Mouse (Mus musculus) urinary bladder, adult 2 months (tissue): Measurements from ENCODE around the gene Ddost. TPM values are rescaled to one million over a fixed set of nuclear protein-coding genes. Genes with fewer than 3 reads are reported as not detected.

ENCODE experiments used
- DNase-seq: peaks from one replicate; pipeline ENCODE4 v3.0.0; 2022; ENCODE audit warnings: low spot score
- polyA plus RNA-seq: library from polyadenylated mRNA; depleted of rRNA; stranded (reverse); fragments of >200 nt; gene quantifications from 2 replicates; pipeline ENCODE4 v1.2.3, GENCODE M21; 2012; rRNA removed

Ddost gene
- 133 and 138 TPM in 2 replicates for polyA plus RNA-seq

DNA sequence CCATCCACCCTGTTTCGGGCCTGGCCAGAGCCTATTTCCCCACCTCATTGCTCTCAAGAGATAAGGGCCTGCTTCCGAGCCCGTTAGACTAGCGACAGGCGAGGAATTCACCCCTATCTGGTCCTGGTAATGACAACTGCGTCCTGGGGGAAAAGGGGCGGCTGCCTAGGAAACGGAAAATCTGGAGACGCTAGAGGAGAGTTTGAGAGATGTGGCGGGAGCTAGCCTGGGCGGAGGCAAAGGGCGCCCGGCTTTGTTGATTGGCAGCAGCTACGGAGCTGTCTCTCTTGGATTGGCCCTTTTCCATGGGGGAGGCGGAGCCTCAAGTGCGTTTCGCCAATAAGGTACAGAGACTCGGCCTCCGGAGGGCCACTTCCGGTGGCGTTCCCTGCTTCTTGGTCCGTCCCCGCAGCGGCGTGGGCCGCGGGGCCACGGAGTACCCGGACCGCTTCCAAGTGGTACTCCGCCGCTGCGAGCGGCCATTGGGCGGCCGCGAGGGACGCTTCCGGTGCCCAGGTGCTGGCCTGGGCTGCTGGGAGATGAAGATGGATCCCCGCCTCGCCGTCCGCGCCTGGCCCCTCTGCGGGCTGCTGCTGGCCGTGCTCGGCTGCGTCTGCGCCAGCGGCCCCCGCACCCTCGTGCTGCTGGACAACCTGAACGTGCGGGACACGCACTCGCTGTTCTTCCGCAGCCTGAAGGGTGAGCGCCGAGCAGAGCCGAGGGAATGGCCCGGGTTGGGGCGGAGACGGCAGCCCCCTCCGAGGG lies at the start of gene Ddost:
TSS of gene Ddost (plus strand) at position 391 of the 765 bp plus-strand sequence.
- DNase-seq: peak; percentile 91

DNA sequence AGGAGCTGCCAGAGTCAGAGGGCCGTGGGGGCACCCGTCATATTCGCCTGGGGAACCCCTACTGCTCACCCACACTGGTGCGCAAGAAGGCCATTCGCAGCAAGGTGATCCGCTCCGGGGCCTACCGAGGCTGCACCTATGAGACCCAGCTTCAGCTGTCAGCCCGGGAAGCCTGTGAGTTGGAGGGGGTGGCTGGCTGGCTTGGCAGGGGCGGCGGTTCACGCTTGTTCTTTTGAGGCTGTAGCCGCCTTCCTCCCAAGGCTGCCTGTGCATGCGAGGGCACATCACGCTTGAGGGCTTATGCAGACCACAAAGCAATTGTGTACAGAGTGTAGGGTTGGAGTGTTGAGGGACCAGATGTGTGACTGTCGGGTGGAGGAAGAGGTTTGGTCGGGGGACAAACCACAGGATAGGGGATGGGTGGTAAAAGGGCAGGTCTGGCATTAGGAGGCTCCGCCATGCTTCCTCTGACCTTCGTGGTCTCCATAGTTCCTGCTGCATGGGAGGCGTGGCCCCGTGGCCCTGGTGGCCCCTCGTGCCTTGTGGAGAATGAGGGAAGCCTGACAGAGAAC lies 47.3 kb upstream of the Ddost start:
- no peak for DNase-seq

DNA sequence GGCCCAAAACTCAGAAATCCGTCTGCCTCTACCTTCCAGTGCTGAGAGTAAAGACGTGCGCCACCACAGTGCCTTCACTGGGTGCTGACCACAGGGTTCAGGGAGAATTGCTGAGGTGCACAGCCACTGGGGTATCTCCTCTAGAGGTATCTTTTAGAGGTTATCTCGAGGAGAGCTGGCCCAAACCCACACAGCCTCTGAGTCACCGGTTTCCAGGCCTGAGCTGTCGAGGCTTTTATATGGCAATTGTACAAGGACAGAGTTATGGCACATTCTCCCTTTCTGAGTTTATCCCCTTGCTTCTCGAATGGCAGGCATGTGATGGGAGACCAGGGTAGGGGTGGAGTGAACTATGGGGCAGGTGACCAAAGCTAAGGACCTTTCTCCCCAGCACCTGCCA lies 45.9 kb upstream of the Ddost start:
- no peak for DNase-seq

DNA sequence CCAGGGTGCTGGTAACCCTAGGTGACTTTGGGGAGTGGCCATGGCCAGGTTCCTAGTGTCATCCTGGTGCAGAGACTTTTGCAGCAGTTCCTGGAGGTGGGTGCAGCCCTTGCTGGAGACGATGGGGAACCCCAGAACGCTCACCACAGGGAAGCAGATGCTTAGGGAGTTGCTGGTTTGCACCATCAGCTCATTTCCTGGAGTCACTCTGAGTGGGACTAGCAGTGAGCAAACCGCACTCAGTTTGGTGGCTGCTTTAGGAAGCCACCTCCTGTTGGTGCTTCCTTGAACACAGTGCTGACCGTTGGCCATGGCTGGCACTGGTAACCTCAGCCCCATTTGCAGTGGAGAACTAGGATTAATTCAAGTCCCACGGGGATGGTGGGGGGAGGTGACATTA lies 45.0 kb upstream of the Ddost start:
- DNase-seq: no peak

DNA sequence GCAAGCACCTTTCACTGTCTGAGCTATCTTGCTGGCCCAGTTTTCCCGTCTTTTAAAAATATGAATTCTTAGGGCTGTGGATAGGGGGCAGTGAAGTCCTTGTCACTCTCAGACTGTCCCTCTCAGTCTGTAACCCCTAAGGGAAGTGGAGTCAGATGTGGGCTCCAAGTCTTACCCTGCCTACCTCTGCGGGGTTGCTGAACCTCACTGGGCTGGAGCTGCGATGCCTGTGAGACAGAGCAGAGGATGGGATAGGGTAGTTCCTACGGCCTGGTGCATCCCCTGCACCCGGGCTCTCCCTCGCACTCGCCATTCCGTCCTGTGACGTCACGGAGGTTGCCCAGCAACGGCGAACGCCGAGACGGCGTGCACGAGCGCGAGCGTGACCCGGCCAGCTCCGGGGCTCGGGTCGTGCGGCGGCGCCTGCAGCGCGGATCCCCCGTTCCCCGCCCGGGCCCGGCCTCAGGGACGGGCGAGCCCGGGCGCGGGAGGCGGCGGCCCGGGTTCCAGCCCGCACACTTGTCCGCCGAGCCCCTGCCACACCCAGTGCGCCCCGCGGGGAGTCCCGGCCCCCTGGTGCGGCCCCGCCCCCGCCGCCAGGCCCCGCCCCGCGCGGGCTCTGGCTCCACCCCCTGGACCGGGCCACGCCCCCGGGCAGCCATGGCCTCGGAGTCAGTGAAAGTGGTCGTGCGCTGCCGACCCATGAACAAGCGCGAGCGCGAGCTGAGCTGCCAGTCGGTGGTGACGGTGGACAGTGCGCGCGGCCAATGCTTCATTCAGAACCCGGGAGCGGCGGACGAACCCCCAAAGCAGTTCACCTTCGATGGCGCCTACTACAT lies 42.5 kb upstream of the Ddost start:
- peak; percentile 78 for DNase-seq

DNA sequence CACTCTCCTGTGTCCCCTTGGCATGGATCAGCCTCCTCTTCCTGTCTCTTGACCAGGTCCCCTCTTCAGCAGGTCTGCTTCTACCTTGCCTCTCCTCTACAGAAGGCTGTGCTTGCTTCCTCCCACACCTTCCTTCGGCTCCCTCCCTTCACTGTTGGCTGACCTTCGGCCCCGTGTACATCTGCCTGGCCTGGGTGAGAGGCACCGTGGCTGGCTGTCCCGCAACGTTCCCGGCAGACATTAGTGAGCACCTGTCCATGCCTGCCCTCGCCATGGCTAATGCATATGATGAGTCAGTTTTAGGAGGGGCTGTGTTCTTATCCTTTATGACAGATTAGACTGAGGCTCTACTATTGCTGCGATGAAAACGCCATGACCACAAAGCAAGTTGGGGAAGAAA lies 36.7 kb upstream of the Ddost start:
- no peak for DNase-seq

DNA sequence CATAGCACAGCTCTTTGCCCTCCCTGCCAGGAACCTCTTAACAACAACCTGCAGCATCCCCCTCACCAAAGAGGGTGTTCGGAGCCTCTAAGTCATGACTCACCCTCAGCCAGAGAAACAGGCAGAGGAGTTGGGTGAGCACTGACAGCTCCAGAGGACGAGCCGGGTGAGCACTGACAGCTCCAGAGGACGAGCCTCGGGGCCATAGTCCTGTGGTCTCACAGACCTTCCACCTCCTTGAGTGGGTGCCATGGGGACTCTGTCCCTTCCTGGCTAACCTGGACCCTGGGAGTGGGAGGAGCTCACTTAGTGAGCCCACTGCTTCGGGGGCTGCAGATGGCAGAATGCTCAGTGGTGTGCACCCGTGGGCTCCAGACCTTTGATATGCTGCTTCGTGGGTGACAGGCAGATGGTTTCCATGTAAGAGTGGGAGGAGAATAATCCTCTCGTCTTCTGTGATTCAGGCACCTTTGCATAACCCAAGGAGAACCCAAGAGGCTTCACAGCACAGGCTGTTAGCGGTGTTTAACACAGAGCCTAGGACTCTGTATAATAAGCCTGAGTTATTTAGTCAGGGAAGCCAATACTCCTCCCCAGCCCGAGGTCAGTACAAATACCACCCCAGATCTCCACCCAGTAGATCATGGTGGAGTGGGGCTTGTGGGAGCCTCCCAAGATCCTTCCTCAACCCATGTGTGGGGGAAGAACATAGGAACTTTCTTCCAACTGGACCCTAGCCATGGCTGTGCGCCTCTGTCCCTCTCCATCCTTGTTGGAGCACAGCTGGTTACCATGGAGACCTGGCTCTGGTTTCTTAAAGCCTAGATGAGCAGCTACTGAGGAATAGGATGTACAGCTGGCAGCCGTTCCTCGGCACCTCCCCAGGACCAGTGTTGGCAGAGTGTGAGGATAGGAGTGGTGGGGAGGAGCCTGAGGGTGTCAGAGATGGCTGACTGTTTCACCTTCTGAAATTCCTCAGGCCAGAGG lies 32.2 kb upstream of the Ddost start:
- DNase-seq: no peak

DNA sequence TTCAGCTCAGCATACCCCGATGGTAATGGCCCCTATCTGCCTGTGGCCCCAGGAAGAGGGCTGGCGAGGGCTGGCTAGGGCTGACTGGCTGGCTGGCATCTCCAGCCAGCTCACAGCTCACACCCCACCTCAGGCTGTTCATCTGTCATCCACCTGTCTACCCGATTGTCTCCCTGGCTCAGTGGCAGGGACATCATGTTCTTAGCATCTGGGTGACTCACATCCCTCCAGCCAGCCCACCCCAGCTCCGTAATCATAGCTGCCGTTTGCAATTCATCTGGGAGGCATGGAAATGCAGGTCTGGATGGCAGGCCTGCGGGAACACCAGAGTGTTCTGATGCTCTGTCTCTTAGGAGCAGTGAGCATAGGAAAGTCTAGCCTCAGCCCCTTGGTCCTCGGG lies 26.2 kb upstream of the Ddost start:
- no peak for DNase-seq

DNA sequence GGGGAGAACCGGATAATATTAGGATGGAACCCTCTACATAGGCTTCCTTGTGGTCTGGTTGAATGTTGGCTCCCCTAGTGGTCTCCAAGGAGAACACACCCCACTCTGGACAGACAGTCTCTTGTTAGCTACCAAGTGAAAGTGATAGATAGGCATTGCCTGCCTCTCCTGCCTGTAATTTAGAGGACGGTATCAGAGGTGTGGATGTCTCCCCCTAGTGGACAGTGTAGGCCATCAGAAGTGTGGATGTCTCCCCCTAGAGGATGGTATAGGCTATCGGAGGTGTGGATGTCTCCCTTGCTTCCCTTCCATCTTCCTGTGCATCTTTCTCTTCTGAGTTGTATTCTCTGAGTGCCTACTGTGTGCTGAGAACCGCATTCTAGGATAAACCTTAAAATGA lies 21.7 kb upstream of the Ddost start:
- DNase-seq: no peak

DNA sequence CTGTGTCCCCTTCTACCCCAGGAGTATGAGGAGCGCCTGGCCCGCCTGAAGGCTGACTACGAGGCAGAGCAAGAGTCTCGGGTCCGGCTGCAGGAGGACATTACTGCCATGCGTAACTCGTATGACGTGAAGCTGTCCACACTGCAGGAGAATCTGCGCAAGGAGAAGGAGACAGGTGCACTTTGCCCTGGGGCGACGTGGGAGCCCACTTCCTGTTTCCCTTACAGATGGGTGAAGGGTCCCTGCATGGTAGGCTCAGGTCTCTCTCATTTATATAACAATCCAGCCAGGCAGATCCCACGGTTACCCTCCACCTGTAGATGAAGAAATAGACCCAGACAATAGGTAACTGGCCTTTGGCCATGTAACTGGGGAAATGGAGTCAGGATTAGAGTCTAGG lies 18.1 kb upstream of the Ddost start:
- no peak for DNase-seq

DNA sequence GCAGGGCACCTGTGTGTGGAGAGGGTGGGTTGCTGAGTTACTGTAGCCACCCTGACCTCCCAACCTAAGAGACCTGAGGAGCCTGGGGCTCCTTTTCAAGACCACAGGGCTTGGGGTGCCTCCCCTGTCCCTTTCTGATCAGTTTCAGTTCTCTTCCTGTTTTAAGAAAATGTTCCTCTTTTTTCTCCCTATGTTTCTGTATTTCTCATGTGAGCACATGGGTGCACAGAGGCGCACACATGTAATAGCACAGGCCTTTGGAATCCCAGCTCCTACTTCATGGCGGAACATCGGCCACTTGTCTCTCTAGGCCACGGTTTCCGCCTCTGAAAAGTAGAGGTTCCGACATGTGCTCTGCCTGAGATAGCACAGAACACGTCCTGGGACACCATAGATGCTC lies 15.8 kb upstream of the Ddost start:
- DNase-seq: no peak

DNA sequence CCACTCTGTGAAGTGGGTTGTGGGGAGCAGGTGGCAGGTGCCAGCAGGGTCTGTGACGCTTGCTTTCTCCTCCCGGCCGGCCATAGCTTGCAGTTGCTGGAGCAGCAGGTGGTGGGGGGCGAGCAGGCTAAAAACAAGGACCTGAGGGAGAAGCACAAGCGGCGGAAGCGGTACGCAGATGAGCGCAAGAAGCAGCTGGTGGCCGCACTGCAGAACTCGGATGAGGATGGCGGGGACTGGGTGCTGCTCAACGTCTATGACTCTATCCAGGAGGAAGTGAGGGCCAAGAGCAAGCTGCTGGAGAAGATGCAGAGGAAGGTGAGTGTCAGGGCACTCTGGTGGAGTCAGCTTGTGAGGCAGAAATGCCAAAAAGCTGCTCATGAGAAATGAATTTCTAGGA lies 12.5 kb upstream of the Ddost start:
- DNase-seq: no peak

DNA sequence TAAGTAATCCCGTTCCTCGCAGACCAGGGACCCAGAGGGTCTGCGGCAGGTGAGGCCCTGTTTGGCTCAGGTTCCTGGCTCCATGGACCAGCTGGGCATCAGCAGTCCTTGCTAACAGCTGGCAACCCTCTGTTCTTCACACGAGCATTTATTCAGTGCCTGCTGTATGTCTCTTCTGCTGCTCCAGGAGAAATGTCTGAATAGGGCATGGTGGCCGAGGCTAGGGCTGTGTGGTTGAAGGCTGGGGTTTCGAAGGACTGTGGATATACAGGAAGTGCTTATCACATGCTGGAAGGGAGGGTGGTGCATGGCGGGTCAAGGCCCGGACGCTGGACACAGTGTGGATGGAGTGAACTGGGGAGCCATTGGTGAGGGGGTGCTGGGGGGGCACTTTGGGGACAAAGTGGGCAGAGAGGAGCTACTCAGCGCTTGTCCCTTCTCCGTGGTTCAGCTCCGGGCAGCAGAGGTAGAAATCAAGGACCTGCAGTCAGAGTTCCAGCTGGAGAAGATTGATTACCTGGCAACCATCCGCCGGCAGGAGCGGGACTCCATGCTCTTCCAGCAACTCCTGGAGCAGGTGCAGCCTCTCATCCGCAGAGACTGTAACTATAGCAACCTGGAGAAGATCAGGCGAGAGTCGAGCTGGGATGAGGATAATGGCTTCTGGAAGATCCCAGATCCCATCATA lies 11.1 kb upstream of the Ddost start:
- DNase-seq: no peak

DNA sequence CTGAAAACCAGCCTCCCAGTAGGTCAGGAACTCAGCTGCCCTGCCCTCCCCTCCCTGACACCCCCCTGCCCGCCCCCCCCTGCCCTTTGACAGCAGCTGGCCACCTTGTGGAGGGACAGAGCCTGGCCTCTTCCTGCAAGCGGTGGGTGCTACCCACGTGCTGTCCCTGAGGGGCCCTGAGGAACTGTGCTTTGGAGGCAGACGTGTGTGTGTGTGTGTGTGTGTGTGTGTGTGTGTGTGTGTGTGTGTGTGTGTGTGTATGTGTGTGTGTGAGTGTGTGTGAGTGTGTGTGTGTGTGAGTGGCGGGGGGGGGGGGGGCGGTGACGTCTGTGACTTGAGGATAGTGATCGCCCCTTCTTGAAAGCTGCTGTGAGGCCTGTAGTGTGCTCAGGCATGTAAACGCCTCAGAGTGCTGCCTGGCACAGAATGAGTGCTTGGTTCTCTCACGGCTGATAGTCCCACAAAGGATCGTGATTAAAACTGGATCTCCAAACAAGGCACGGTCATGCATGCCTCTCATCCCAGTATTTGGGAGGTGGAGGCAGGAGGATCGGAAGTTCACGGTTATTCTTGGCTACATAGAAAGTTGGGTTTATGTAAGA lies 10.5 kb upstream of the Ddost start:
- DNase-seq: no peak

DNA sequence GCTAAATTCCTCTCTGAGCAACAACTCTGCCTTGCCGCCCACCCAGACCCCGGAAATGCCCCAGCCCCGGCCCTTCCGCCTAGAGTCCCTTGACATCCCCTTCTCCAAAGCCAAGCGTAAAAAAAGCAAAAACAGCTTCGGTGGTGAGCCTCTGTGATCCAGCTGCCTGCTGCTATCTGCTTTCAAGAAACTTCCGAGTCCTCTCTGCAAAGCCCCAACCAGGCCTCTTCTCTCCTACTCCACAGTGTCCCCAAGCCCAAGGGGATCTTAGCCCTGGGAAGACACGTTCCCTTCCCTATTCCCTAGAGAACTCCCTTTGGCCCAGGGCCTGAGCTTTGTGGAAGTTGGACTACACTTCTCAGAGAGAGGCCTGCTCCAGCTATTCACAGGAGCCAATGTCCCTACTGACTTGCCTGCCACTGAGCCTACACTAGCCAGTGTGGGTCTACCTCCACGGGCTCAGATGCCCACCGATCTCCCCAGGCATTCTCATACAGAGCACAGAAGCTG lies 3.2 kb upstream of the Ddost start:
- no peak for DNase-seq

DNA sequence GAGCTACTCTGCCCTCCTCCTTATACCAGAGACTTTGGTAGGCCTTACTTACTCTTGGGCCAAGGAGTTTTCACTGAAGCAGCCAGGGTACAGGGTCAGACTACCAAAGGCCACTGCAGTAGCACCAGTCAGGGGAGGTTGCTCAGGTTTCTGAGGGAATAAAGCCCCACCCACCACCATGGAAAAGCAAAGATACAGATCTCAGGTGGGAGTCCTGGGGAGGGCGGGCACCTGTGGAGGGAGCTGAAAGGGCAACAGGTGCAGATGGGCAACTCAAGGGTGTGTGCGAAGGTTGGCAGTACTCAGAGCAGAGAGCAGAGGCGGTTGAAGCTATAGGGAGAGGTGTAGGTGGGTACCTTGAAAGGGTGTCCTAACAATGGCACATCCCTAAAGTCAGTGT lies 1.5 kb upstream of the Ddost start:
- no peak for DNase-seq

DNA sequence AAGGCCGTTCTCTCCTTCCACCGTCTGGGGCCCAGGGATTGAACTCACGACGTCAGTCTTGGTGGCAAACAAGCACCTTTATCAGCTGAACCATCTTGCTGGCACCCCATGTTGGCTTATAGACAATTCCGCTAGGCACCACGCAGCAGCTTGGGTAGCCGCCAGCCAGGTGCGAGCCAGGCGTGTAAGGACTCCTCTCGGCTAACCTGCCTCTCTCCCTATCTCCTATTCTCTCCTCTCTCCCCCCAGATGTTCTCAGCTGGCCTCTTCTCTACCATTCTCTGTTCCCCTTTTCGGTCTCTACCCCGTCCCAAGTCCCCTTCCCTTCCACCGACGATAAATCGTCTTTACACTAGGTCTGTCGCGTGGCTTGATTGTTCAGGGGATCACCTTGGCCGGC lies 788 bp upstream of the Ddost start:
- DNase-seq: no peak

DNA sequence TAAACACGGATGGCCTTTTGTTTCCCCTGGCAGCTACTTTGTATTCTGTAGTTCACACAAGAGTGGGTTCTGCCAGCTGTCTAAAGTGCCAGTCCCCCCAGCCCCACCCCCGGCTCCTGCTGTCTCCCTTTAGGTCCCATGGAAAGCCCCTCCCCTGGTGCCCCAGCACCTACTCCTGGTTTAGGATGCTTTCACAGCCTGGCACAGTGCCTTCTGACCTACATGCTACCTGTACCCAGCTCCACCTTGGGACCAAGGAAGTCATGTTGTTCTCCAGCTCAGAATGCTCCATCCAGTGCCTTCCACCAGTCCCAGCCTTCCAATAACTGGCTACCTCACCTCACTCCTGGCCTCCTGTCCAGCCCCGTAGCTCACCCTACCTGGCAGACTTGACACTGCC lies 2.5 kb downstream of the Ddost start:
- no peak for DNase-seq

DNA sequence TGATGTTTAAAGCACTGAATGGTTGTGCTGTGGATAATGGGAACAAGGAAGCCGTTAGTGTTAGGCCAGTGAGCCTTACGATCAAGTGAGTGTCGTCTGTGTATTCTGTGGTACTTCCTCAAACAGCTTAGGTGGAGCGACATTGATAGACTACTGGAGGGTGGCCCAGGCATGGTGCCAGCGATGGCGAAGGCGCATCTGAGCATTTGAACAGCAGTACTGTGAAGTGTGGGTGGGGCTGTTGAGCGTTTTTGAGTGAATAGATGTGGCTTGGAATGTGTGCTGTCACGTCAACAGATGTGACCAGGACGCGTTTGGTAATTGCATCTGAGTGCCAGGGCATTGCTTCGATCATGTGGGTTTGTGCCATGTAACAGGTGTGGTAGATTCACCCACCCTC lies 3.2 kb downstream of the Ddost start:
- DNase-seq: no peak

DNA sequence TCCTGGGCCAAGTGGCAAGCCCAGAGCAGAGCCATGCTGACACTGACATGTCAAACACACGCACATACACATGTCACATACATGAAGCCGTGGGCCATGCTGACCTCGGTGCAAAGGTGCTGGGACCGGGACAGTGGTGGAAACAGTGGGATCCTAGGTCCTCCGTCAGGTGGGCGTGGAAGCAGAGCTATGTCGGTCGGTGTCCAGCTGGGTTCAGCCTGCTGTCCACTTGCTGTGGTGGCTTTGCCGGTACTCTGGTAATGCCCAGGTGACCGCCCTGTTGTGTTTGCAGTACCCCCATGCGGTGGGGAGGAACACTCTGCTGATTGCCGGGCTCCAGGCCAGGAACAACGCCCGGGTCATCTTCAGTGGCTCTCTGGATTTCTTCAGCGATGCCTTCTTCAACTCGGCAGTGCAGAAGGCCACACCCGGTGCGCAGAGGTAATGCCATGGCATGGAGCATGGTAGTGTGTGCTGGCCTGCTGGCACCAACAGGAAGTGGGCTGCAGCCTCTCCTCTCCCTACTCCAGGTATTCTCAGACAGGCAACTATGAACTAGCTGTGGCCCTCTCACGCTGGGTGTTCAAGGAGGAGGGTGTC lies 5.9 kb downstream of the Ddost start:
- no peak for DNase-seq
